Mouse (Mus musculus): ENCODE data around the gene Mepce. TPM values are rescaled to one million over a fixed set of nuclear protein-coding genes. Genes with fewer than 3 reads are reported as not detected.

Gene Mepce
- total and polyA plus RNA-seq, 3 experiments: 32.7 to 43.7 (median 37.3) TPM

- Histone ChIP-seq H3K4me2 (ENCODE audit: insufficient read depth, low read depth, poor library complexity, severe bottlenecking) (peak overlapping the region; percentile 26), H3K27me3 (replicated peaks) (no peaks in the 10 kb centered on the region), H3K4me1 (ENCODE audit: control insufficient read depth in 1 of 2, insufficient read depth in 2 of 2) (peaks cover 30 to 84% of the 10 kb centered on the region in 2 experiments), H3K79me2 (replicated peaks; ENCODE audit: control insufficient read depth, extremely low read depth, insufficient read depth, poor library complexity, severe bottlenecking) (no peaks in the 10 kb centered on the region), H3K9me3 (replicated peaks; ENCODE audit: low read length) (no peaks in the 10 kb centered on the region), H3K27ac (ENCODE audit: insufficient read depth, low read depth) (peak overlapping the region; percentile 84), H3K9ac (ENCODE audit: insufficient read depth, low read depth) (no peak overlapping the region; the same call in 1 of the 2 replicates), H3K36me3 (replicated peaks in 1 of 2; ENCODE audit: control insufficient read depth in 1 of 2, insufficient read depth in 1 of 2, low read length in 1 of 2) (no peaks in the 10 kb centered on the region), H3K4me3 (replicated peaks in 1 of 3; ENCODE audit: low read depth in 2 of 3, low read length in 2 of 3, poor library complexity in 1 of 3) (peak overlapping the region in 1 of 3 experiments; percentile 21)
- TF ChIP-seq GABPA (IDR thresholded peaks at IDR 0.05; ENCODE audit: insufficient replicate concordance, low read depth, low read length) (no peak), CHD1 (IDR thresholded peaks at IDR 0.05; ENCODE audit: low read depth, low read length) (no peak), NELFE (IDR thresholded peaks at IDR 0.05; ENCODE audit: low read depth, low read length) (no peak), UBTF (IDR thresholded peaks at IDR 0.05; ENCODE audit: low read depth, low read length) (no peak), MAZ (IDR thresholded peaks at IDR 0.05; ENCODE audit: low read depth, low read length) (no peak), ETS1 (conservative IDR thresholded peaks at IDR 0.05; ENCODE audit: low read depth, low read length) (no peak), CTCF (conservative IDR thresholded peaks at IDR 0.05 in 1 of 2, IDR thresholded peaks at IDR 0.05 in 1 of 2; ENCODE audit: low read depth in 2 of 2, low read length in 2 of 2) (no peak), RCOR1 (conservative IDR thresholded peaks at IDR 0.05; ENCODE audit: low read depth, low read length) (no peak), ZC3H11A (IDR thresholded peaks at IDR 0.05; ENCODE audit: low read depth, low read length) (no peak), NRF1 (IDR thresholded peaks at IDR 0.05; ENCODE audit: low read depth, low read length) (no peak), KAT2A (IDR thresholded peaks at IDR 0.05; ENCODE audit: insufficient replicate concordance, low read length) (no peak), ZMIZ1 (IDR thresholded peaks at IDR 0.05; ENCODE audit: low read depth, low read length) (no peak)
- in situ Hi-C loops (cut with MboI; ENCODE audit: low pct_ligation_motif_present, low pct_unique_long_range_greater_than_20kb, low sequenced_read_pairs) (no loop called here), dilution Hi-C loops (cut with MboI; ENCODE audit: extremely low pct_ligation_motif_present, extremely low pct_unique_long_range_greater_than_20kb, low sequenced_read_pairs) (no loop called here)
- DNase-seq (ENCODE audit: extremely low read depth): no peak
Observed at GRCm38 (mm10) chr5:137825971-137826370, 38.5 kb upstream of the Mepce start.

DNA sequence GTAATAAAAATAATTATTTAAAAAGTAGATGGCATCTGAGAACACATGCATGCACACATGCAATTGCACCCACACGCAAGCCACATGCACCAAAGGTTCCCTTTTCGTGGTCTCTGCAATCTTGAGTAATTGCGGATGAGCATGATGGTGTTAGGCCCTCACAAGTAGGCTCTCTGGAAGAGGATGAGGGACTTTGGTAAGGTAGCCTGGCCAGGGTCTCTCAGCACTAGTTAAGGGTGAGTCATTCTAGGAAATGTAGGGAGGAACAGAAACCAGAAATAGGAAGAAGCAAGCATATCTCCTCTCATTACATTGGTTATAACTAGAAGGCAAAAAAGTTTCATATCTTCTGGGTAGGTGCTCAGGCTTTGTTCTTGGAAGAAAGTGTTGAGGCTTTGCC lies 37.6 kb upstream of the Mepce start:
- H3K4me1 ChIP-seq (ENCODE audit: control insufficient read depth in 1 of 2, insufficient read depth in 2 of 2): peaks cover 28 to 75% of the 10 kb centered on the region in 2 experiments
- dilution Hi-C loops (cut with MboI; ENCODE audit: extremely low pct_ligation_motif_present, extremely low pct_unique_long_range_greater_than_20kb, low sequenced_read_pairs): no loop called here
- TF ChIP-seq POLR2AphosphoS2 (IDR thresholded peaks at IDR 0.05; ENCODE audit: low read depth, low read length) (no peak), POLR2A (IDR thresholded peaks at IDR 0.05; ENCODE audit: low read depth, low read length) (no peak), UBTF (IDR thresholded peaks at IDR 0.05; ENCODE audit: low read depth, low read length) (no peak), ETS1 (conservative IDR thresholded peaks at IDR 0.05; ENCODE audit: low read depth, low read length) (peak; percentile 34; the same call in 1 of the 2 replicates), MXI1 (IDR thresholded peaks at IDR 0.05; ENCODE audit: low read depth, low read length) (no peak), HCFC1 (IDR thresholded peaks at IDR 0.05; ENCODE audit: low read depth, low read length) (no peak), ZNF384 (IDR thresholded peaks at IDR 0.05; ENCODE audit: low read depth, low read length) (no peak), PAX5 (IDR thresholded peaks at IDR 0.05; ENCODE audit: low read length) (no peak), BHLHE40 (IDR thresholded peaks at IDR 0.05; ENCODE audit: low read depth, low read length) (0 out of 2 replicates have a peak, but pooled peaks have one; percentile 60), MAX (IDR thresholded peaks at IDR 0.05; ENCODE audit: low read length) (no peak), E2F4 (IDR thresholded peaks at IDR 0.05; ENCODE audit: insufficient replicate concordance, low read depth, low read length) (no peak), IRF4 (IDR thresholded peaks at IDR 0.05; ENCODE audit: low read depth, low read length) (peak; percentile 100), JUND (conservative IDR thresholded peaks at IDR 0.05; ENCODE audit: low read depth, low read length) (peak; percentile 100), USF1 (IDR thresholded peaks at IDR 0.05; ENCODE audit: low read depth, low read length) (no peak), CTCF (conservative IDR thresholded peaks at IDR 0.05 in 1 of 2, IDR thresholded peaks at IDR 0.05 in 1 of 2; ENCODE audit: low read depth in 2 of 2, low read length in 2 of 2) (no peak), SIN3A (IDR thresholded peaks at IDR 0.05; ENCODE audit: low read length) (peak; percentile 50; the same call in 1 of the 2 replicates), MAFK (IDR thresholded peaks at IDR 0.05; ENCODE audit: insufficient replicate concordance, low read length) (peak; percentile 35; the same call in 1 of the 2 replicates), GABPA (IDR thresholded peaks at IDR 0.05; ENCODE audit: insufficient replicate concordance, low read depth, low read length) (no peak), RCOR1 (conservative IDR thresholded peaks at IDR 0.05; ENCODE audit: low read depth, low read length) (peak; percentile 99), ZKSCAN1 (IDR thresholded peaks at IDR 0.05; ENCODE audit: borderline replicate concordance, low read depth, low read length) (no peak), ZC3H11A (IDR thresholded peaks at IDR 0.05; ENCODE audit: low read depth, low read length) (no peak), CHD1 (IDR thresholded peaks at IDR 0.05; ENCODE audit: low read depth, low read length) (no peak), MAZ (IDR thresholded peaks at IDR 0.05; ENCODE audit: low read depth, low read length) (no peak), KAT2A (IDR thresholded peaks at IDR 0.05; ENCODE audit: insufficient replicate concordance, low read length) (no peak), CHD2 (IDR thresholded peaks at IDR 0.05; ENCODE audit: low read length) (peak; percentile 76; the same call in 1 of the 2 replicates), MYC (IDR thresholded peaks at IDR 0.05; ENCODE audit: low read depth, low read length) (peak; percentile 47; the same call in 1 of the 2 replicates), NELFE (IDR thresholded peaks at IDR 0.05; ENCODE audit: low read depth, low read length) (no peak), RAD21 (IDR thresholded peaks at IDR 0.05; ENCODE audit: low read depth, low read length) (no peak; the same call in none of the 2 replicates), TBP (conservative IDR thresholded peaks at IDR 0.05; ENCODE audit: low read depth, low read length) (peak; percentile 76)

More for the DNA sequence above, 37.6 kb upstream of the Mepce start:
- no peaks in the 10 kb centered on the region for H3K9me3 ChIP-seq (replicated peaks; ENCODE audit: low read length)
- H3K4me3 ChIP-seq (replicated peaks in 1 of 3; ENCODE audit: low read depth in 2 of 3, low read length in 2 of 3, poor library complexity in 1 of 3): no peak overlapping the region
- in situ Hi-C loops (cut with MboI; ENCODE audit: low pct_ligation_motif_present, low pct_unique_long_range_greater_than_20kb, low sequenced_read_pairs): no loop called here
- H3K79me2 ChIP-seq (replicated peaks; ENCODE audit: control insufficient read depth, extremely low read depth, insufficient read depth, poor library complexity, severe bottlenecking): no peaks in the 10 kb centered on the region
- no peaks in the 10 kb centered on the region for H3K36me3 ChIP-seq (replicated peaks in 1 of 2; ENCODE audit: control insufficient read depth in 1 of 2, insufficient read depth in 1 of 2, low read length in 1 of 2)
- H3K27ac ChIP-seq (ENCODE audit: insufficient read depth, low read depth): peak overlapping the region; percentile 75
- no peak overlapping the region for H3K9ac ChIP-seq (ENCODE audit: insufficient read depth, low read depth)
- peak; percentile 85 for DNase-seq (ENCODE audit: extremely low read depth)
- H3K27me3 ChIP-seq (replicated peaks): no peaks in the 10 kb centered on the region
- H3K4me2 ChIP-seq (ENCODE audit: insufficient read depth, low read depth, poor library complexity, severe bottlenecking): peak overlapping the region; percentile 57

Measured in CH12.LX (cell line).